Mouse (Mus musculus) Patski (cell line): ENCODE results near the gene Gm14401. TPM values are rescaled to one million over a fixed set of nuclear protein-coding genes. Genes with fewer than 3 reads are reported as not detected.
"Not testable (repeated sequence)": the region's sequence is repeated elsewhere in the genome, so short reads cannot be mapped to it uniquely, and the experiment has no call there.

Source experiments
- ATAC-seq: fragments of 100-300 bp; one replicate; pipeline ENCODE4 v1.8.0; 2021
- CTCF ChIA-PET: fragments of 350-600 bp; sonication (Branson Sonifier 250); formaldehyde crosslinking; loops from one replicate; lab custom pipeline; 2022; ENCODE audit warnings: inconsistent platforms; lab: Charles Lee
- POLR2A ChIA-PET: fragments of 350-600 bp; sonication (Branson Sonifier 250); formaldehyde crosslinking; loops from one replicate; lab custom pipeline; 2022; ENCODE audit warnings: antibody characterized with exemption, inconsistent platforms; lab: Charles Lee
- DNase-seq: peaks from one replicate; pipeline ENCODE4 v3.0.0-alpha.2; 2011; ENCODE audit warnings: low read depth, low spot score
- H3K27me3 ChIP-seq: fragments of 371-371 bp; one replicate; pipeline ENCODE4 v1.5.1; 2021
- in situ Hi-C: fragments of 300-500 bp; cut with MboI; formaldehyde crosslinking; loops from 3 replicates; pipeline ENCODE4 v1.11.1; 2018; ENCODE audit warnings: low pct_unique_long_range_greater_than_20kb, mixed read lengths
- polyA plus RNA-seq: library from polyadenylated mRNA; unstranded; gene quantifications from one replicate; pipeline ENCODE4 v1.2.3, GENCODE M21; 2021

The Gm14401 gene
- 1.4 TPM for polyA plus RNA-seq

- DNase-seq, in situ Hi-C loops, POLR2A ChIA-PET, CTCF ChIA-PET, ATAC-seq, H3K27me3 ChIP-seq: not testable (repeated sequence)
These were observed at the start of gene Gm14401 for GRCm38 (mm10) chr2:177073432-177074423. TSS of gene Gm14401 (plus strand) at chr2:177074320.

GRCm38 (mm10) chr2:177072807-177073206 lies 1.3 kb upstream of the Gm14401 start:
- DNase-seq, ATAC-seq, CTCF ChIA-PET, H3K27me3 ChIP-seq, POLR2A ChIA-PET, in situ Hi-C loops: not testable (repeated sequence)

GRCm38 (mm10) chr2:177075015-177075414 lies 895 bp downstream of the Gm14401 start:
- DNase-seq, CTCF ChIA-PET, H3K27me3 ChIP-seq, ATAC-seq, POLR2A ChIA-PET, in situ Hi-C loops: not testable (repeated sequence)

GRCm38 (mm10) chr2:177079866-177080265 lies 5.7 kb downstream of the Gm14401 start:
- CTCF ChIA-PET, POLR2A ChIA-PET, in situ Hi-C loops: not testable (repeated sequence)

GRCm38 (mm10) chr2:177109086-177109485 lies 35.0 kb downstream of the Gm14401 start:
- H3K27me3 ChIP-seq, in situ Hi-C loops, CTCF ChIA-PET, DNase-seq, ATAC-seq, POLR2A ChIA-PET: not testable (repeated sequence)

More at GRCm38 (mm10) chr2:177079866-177080265, 5.7 kb downstream of the Gm14401 start:
- H3K27me3 ChIP-seq, DNase-seq, ATAC-seq: not testable (repeated sequence)

GRCm38 (mm10) chr2:177129097-177129496 lies 55.0 kb downstream of the Gm14401 start:
- POLR2A ChIA-PET, H3K27me3 ChIP-seq, CTCF ChIA-PET, in situ Hi-C loops, ATAC-seq, DNase-seq: not testable (repeated sequence)

Other genes starting within 250 kb of the Gm14401 start
- not detected for gene Gm14408, start 243.2 kb upstream of the Gm14401 start, polyA plus RNA-seq
- gene Gm14296, start 146.5 kb upstream of the Gm14401 start, polyA plus RNA-seq = 6.8 TPM
- gene Gm14419, start 73.4 kb upstream of the Gm14401 start, polyA plus RNA-seq = 21.6 TPM
- 26.6 TPM for gene Gm14410, start 132.1 kb downstream of the Gm14401 start, polyA plus RNA-seq
- 0.45 TPM for gene Gm14409, start 192.7 kb downstream of the Gm14401 start, polyA plus RNA-seq
- gene Gm14412, start 250.0 kb downstream of the Gm14401 start, polyA plus RNA-seq = 2.4 TPM